Comparison of ENCODE assay signal across 9 mouse cellular contexts in the genomic region with DNA sequence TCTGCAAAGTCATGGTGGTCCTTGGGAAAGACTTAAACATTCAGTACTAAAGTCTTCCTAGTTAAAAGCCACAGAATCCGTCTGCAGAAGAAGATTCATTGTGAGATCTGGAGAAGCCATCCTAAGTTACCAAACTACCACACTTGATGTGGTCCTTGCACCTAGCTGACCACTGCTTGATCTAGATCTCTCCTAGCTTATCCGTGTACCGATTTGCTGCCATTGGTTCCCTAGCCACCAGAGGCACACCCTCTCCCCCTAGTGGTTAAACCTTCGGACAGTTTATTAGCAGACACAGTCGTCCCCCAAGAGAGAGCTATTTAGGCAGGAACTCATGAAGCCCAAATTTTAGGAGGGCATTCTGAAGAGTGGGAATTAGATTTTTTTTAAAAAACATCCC. TPM values are rescaled to one million over a fixed set of nuclear protein-coding genes. Genes with fewer than 3 reads are reported as not detected.
DNase-seq lines count a peak whose midpoint lies in the region; ATAC-seq and TF ChIP-seq lines count a peak whose summit lies in the region.
"Had no signal": no experiment of that assay in that cellular context is flagged by ENCODE, and none has a peak within 500 bp of the region (broad histone marks: within the 10 kb centered on the region; RNA-seq: fewer than 3 reads in every experiment).

No protein-coding gene starts in this region.

- TF ChIP-seq CTCF in ES-Bruce4 (IDR thresholded peaks at IDR 0.05; ENCODE audit: low read depth, low read length) = peak; percentile 70
- peak; percentile 93 for TF ChIP-seq CTCF in heart, postnatal 0 days (IDR thresholded peaks at IDR 0.05; ENCODE audit: low read depth)

- peak; percentile 65 to 81 for DNase-seq in adrenal gland, postnatal 36 days
- DNase-seq in embryonic facial prominence, embryonic 14.5 days (ENCODE audit: low spot score) = peak; percentile 84
- peak; percentile 61 for DNase-seq in heart, postnatal 0 days (ENCODE audit: low spot score)
- DNase-seq in kidney, postnatal 14 days = peak; percentile 78
- peak; percentile 44 for DNase-seq in liver, embryonic 13.5 days
- DNase-seq in naive thymus-derived CD4-positive, alpha-beta T cell, adult 2 months (ENCODE audit: low read depth) = peak; percentile 78
- DNase-seq in thymus, postnatal 25 days = peak; percentile 73

- peaks cover 3% of the 10 kb centered on the region; the same call in 1 of the 2 replicates for H3K27me3 ChIP-seq in ES-Bruce4 (ENCODE audit: control insufficient read depth, insufficient read depth, low read length, poor library complexity, severe bottlenecking)
- no peaks in the 10 kb centered on the region; the same call in 1 of the 2 replicates for H3K27me3 ChIP-seq in embryonic facial prominence, embryonic 14.5 days (replicated peaks; ENCODE audit: control insufficient read depth, insufficient read depth, low read length)
- H3K27me3 ChIP-seq in heart, postnatal 0 days (ENCODE audit: control insufficient read depth, insufficient read depth, low read length) = no peaks in the 10 kb centered on the region
- peaks cover 3% of the 10 kb centered on the region; the same call in 1 of the 2 replicates for H3K27me3 ChIP-seq in liver, embryonic 13.5 days

- no peak for ATAC-seq in embryonic facial prominence, embryonic 14.5 days (ENCODE audit: low read depth)
- ATAC-seq in heart, postnatal 0 days (ENCODE audit: insufficient read depth, low read depth) = no peak
- no peak for ATAC-seq in liver, embryonic 13.5 days (ENCODE audit: low read depth)

- TF ChIP-seq EP300 in ES-Bruce4 (IDR thresholded peaks at IDR 0.05; ENCODE audit: insufficient read depth, low read depth, low read length) = no peak
- no peak for TF ChIP-seq EP300 in heart, postnatal 0 days (IDR thresholded peaks at IDR 0.05; ENCODE audit: low read depth)

- H3K4me1 ChIP-seq in ES-Bruce4 (ENCODE audit: control insufficient read depth, insufficient read depth, low read length) = no peaks in the 10 kb centered on the region
- H3K4me1 ChIP-seq in embryonic facial prominence, embryonic 14.5 days (ENCODE audit: control insufficient read depth, insufficient read depth, low read length) = peaks cover 6% of the 10 kb centered on the region; the same call in 1 of the 2 replicates
- peaks cover 7% of the 10 kb centered on the region; the same call in 1 of the 2 replicates for H3K4me1 ChIP-seq in heart, postnatal 0 days (ENCODE audit: control insufficient read depth, insufficient read depth)
- peaks cover 31% of the 10 kb centered on the region for H3K4me1 ChIP-seq in liver, embryonic 13.5 days (replicated peaks)

- WGBS in embryonic facial prominence, embryonic 14.5 days = 0% methylated on average over 5 of the region's 5 CpGs
- WGBS in heart, postnatal 0 days = 0% methylated on average over 5 of the region's 5 CpGs
- WGBS in liver, embryonic 13.5 days (ENCODE audit: insufficient replicate concordance) = 0% methylated on average over 5 of the region's 5 CpGs

- no peaks in the 10 kb centered on the region for H3K36me3 ChIP-seq in ES-Bruce4 (ENCODE audit: control insufficient read depth, insufficient read depth, low read length, poor library complexity, severe bottlenecking)
- H3K36me3 ChIP-seq in embryonic facial prominence, embryonic 14.5 days (ENCODE audit: control insufficient read depth, insufficient read depth, low read length) = no peaks in the 10 kb centered on the region
- H3K36me3 ChIP-seq in heart, postnatal 0 days (replicated peaks; ENCODE audit: control insufficient read depth, insufficient read depth, low read length) = no peaks in the 10 kb centered on the region
- H3K36me3 ChIP-seq in liver, embryonic 13.5 days = no peaks in the 10 kb centered on the region

- H3K9me3 ChIP-seq in ES-Bruce4 (replicated peaks; ENCODE audit: control insufficient read depth, insufficient read depth, low read length, poor library complexity, severe bottlenecking) = no peaks in the 10 kb centered on the region
- no peaks in the 10 kb centered on the region for H3K9me3 ChIP-seq in embryonic facial prominence, embryonic 14.5 days (ENCODE audit: control insufficient read depth, low read length)
- no peaks in the 10 kb centered on the region for H3K9me3 ChIP-seq in heart, postnatal 0 days (replicated peaks; ENCODE audit: control insufficient read depth, low read length)
- no peaks in the 10 kb centered on the region for H3K9me3 ChIP-seq in liver, embryonic 13.5 days (replicated peaks)

- H3K9ac ChIP-seq in ES-Bruce4 (ENCODE audit: low read depth, poor library complexity, severe bottlenecking) = no peak overlapping the region
- no peak overlapping the region for H3K9ac ChIP-seq in embryonic facial prominence, embryonic 14.5 days (ENCODE audit: low read depth, low read length)
- no peak overlapping the region for H3K9ac ChIP-seq in heart, postnatal 0 days (replicated peaks; ENCODE audit: low read depth, low read length)
- no peak overlapping the region for H3K9ac ChIP-seq in liver, embryonic 13.5 days

- TF ChIP-seq POLR2A in ES-Bruce4 (IDR thresholded peaks at IDR 0.05; ENCODE audit: insufficient read depth, low read length) = no peak

- H3K4me2 ChIP-seq in embryonic facial prominence, embryonic 14.5 days (ENCODE audit: low read depth, low read length) = peak overlapping the region; percentile 38
- H3K4me2 ChIP-seq in heart, postnatal 0 days (ENCODE audit: low read depth, low read length) = peak overlapping the region; percentile 92
- peak overlapping the region; percentile 94 for H3K4me2 ChIP-seq in liver, embryonic 13.5 days

- H3K27ac ChIP-seq in ES-Bruce4 (ENCODE audit: insufficient read depth, low read length) = no peak overlapping the region
- H3K27ac ChIP-seq in embryonic facial prominence, embryonic 14.5 days (replicated peaks; ENCODE audit: low read depth, low read length) = no peak overlapping the region
- H3K27ac ChIP-seq in heart, postnatal 0 days (ENCODE audit: low read depth) = no peak overlapping the region; the same call in 1 of the 2 replicates
- no peak overlapping the region for H3K27ac ChIP-seq in liver, embryonic 13.5 days
- H3K27ac ChIP-seq: macrophage had no signal

- H3K4me3 ChIP-seq in ES-Bruce4 (ENCODE audit: low read depth, low read length) = no peak overlapping the region
- H3K4me3 ChIP-seq in embryonic facial prominence, embryonic 14.5 days (ENCODE audit: low read depth, low read length) = no peak overlapping the region
- H3K4me3 ChIP-seq in heart, postnatal 0 days (ENCODE audit: low read depth, low read length) = peak overlapping the region; percentile 44
- peak overlapping the region; percentile 25 for H3K4me3 ChIP-seq in liver, embryonic 13.5 days (replicated peaks)

RNA-seq across cellular contexts. Expression of a gene that starts 1.9 kb away (rescaled TPM):
- polyA plus RNA-seq in ES-Bruce4 (2011; ENCODE audit: insufficient read depth, insufficient read length, low read depth, missing spikeins) = 12.9 and 13.7 TPM in 2 replicates
- 10 to 100 TPM in 1 of 2 experiments, 1 to 10 TPM in 1; 8.9 to 10.5 TPM for total RNA-seq in adrenal gland, postnatal 36 days (2021)
- 4.2 and 5.6 TPM in 2 replicates for polyA plus RNA-seq in embryonic facial prominence, embryonic 14.5 days (2014; fragmentation: Nextera tagmentation; extraction: Ambion mirVana)
- 3.3 and 4.7 TPM in 2 replicates for total RNA-seq in heart, postnatal 0 days (2014; rRNA removed; ENCODE audit: low replicate concordance)
- 1.3 and 1.7 TPM in 2 replicates for polyA plus RNA-seq in heart, postnatal 0 days (2015; fragmentation: Nextera tagmentation; extraction: Ambion mirVana)
- 0.69 and 0.82 TPM in 2 replicates for polyA plus RNA-seq in liver, embryonic 13.5 days (2015; fragmentation: Nextera tagmentation; extraction: Ambion mirVana)

Comparison
In these comparisons a context has a peak if more than half of its experiments do, and no peak if none do; other contexts are left out.
1. H3K4me3 ChIP-seq: peak in heart, postnatal 0 days (single experiment) and liver, embryonic 13.5 days (single experiment); none in ES-Bruce4 (single experiment) and embryonic facial prominence, embryonic 14.5 days (single experiment).
2. H3K4me2 ChIP-seq: peak in every context shown above with its lines; median percentile 94 in liver, embryonic 13.5 days; 92 in heart, postnatal 0 days; 38 in embryonic facial prominence, embryonic 14.5 days.
3. Peak in every context shown above with its lines, with median percentiles within 50 percentile points of each other: DNase-seq.